8 mouse cellular contexts compared by ENCODE assay signal in the genomic region with DNA sequence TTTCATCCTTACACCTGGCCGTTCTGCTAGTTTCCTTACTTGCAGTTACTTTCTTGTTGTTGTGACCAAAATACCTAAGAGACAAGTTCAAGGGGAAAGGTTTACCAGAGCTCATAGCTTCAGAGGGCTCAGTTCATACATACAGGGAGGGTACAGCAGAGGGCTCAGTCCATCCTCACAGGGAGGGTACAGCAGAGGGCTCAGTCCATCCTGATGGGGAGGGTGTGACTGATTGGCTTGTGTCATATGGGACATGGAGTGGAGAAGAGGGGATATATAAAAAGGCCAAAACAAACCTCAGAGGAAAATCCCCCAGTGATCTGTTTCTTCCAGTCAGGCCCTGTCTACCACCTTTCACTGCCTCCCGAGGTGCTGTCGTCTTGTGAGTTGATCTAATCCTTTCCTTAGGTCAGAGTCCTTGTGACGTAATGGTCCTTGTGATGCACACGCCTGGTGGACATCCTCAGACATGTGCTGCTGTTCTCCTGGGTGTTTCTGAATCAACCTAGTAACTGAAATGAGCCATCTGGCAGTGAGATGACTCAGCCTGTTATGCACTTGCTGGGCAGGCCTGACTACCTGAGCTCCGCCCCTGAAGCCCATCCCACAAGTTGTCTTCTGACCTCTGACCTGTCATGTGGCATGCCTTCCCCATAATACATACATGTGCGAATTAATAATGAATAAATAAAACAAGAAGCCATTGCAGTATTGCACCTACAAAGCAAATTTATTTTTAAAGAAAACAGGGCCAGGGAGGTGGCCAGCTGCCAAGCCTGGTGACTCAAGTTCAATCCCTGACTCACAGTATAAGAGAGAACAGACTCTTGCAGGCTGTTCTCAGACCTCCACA. TPM values are rescaled to one million over a fixed set of nuclear protein-coding genes. Genes with fewer than 3 reads are reported as not detected.
DNase-seq lines count a peak whose midpoint lies in the region; ATAC-seq and TF ChIP-seq lines count a peak whose summit lies in the region.

No protein-coding gene starts in this region.

- intact Hi-C loops in left cerebral cortex, postnatal 4 days (cut with DNase I) = no loop called here

- in situ Hi-C loops in Patski (cut with MboI; ENCODE audit: low pct_unique_long_range_greater_than_20kb) = no loop called here

- WGBS in midbrain, embryonic 10.5 days = 86% methylated on average over 7 of the region's 7 CpGs

- DNase-seq in left cerebral cortex, adult 11 months (ENCODE audit: low spot score) = peak; percentile 43
- no peak for DNase-seq in left cerebral cortex, postnatal 4 days
- peak; percentile 75 for DNase-seq in Patski (ENCODE audit: low read depth, low spot score)
- peak; percentile 64 to 80 for DNase-seq in right cerebral cortex, postnatal 36 days (ENCODE audit: low spot score in 2 of 2)
- no peak for DNase-seq in lung, postnatal 10 days
- no peak for DNase-seq in kidney, adult 11 months
- DNase-seq in midbrain, embryonic 10.5 days (ENCODE audit: low spot score) = no peak

- no peaks in the 10 kb centered on the region for H3K36me3 ChIP-seq in midbrain, embryonic 10.5 days

- H3K27ac ChIP-seq in midbrain, embryonic 10.5 days (replicated peaks) = no peak overlapping the region

- no peaks in the 10 kb centered on the region for H3K27me3 ChIP-seq in Patski
- H3K27me3 ChIP-seq in midbrain, embryonic 10.5 days (ENCODE audit: low read depth, poor library complexity, severe bottlenecking) = no peaks in the 10 kb centered on the region

- CTCF ChIA-PET in Patski (lab: Charles Lee) = interaction anchor here (0.7 to 1.8 kb wide), 5 partner anchors 8 to 31 kb away, joined by 3 to 7 read pairs (median 3); no protein-coding TSS in a partner anchor

- H3K4me1 ChIP-seq in midbrain, embryonic 10.5 days = peaks cover 12% of the 10 kb centered on the region

- ATAC-seq in Patski = peak; percentile 90
- peak; percentile 94 for ATAC-seq in frontal cortex, adult (ENCODE audit: low TSS enrichment)

- no peaks in the 10 kb centered on the region for H3K9me3 ChIP-seq in midbrain, embryonic 10.5 days (replicated peaks)

- no peak for TF ChIP-seq CTCF in Patski (IDR thresholded peaks at IDR 0.05)

- POLR2A ChIA-PET in Patski (lab: Charles Lee) = interaction anchor here (0.7 kb wide), 1 partner anchor 11 kb away, joined by 3 read pairs; no protein-coding TSS in a partner anchor

- no peak overlapping the region for H3K4me3 ChIP-seq in midbrain, embryonic 10.5 days

RNA-seq across cellular contexts. Expression of a gene that starts 15.2 kb away (rescaled TPM):
- total RNA-seq in left cerebral cortex, postnatal 4 days (2021) = 10 to 100 TPM; 11.2 to 11.8 TPM
- polyA plus RNA-seq in Patski (2021) = 10.6 TPM
- 22.3 and 27.2 TPM in 2 replicates for polyA plus RNA-seq in midbrain, embryonic 10.5 days (2016; fragmentation: Nextera tagmentation; extraction: Ambion mirVana)

RNA-seq across cellular contexts. Expression of a gene that starts 15.3 kb away (rescaled TPM):
- total RNA-seq in left cerebral cortex, postnatal 4 days (2021) = 100 to 1,000 TPM; 335 to 344 TPM
- 680 TPM for polyA plus RNA-seq in Patski (2021)
- polyA plus RNA-seq in midbrain, embryonic 10.5 days (2016; fragmentation: Nextera tagmentation; extraction: Ambion mirVana) = 767 and 805 TPM in 2 replicates

Comparison
In these comparisons a context has a peak if more than half of its experiments do, and no peak if none do; other contexts are left out.
1. DNase-seq: peak in left cerebral cortex, adult 11 months (single experiment), Patski (single experiment) and right cerebral cortex, postnatal 36 days (2 of 2); none in left cerebral cortex, postnatal 4 days (single experiment), lung, postnatal 10 days (single experiment), kidney, adult 11 months (single experiment) and midbrain, embryonic 10.5 days (single experiment).